Mouse (Mus musculus) MEL (cell line): ENCODE data around the gene Slc20a1. TPM values are rescaled to one million over a fixed set of nuclear protein-coding genes. Genes with fewer than 3 reads are reported as not detected.
A peak's percentile ranks its signal among the peaks of the same experiment; 100 is the strongest.

Source experiments
- DNase-seq: peaks from one replicate; pipeline ENCODE4 v3.0.0; 2011; ENCODE audit warnings: low read depth, low spot score
- H3K27ac ChIP-seq: 2 replicates; pipeline ENCODE4 v1.5.1; 2012; ENCODE audit warnings: low read depth, mild to moderate bottlenecking, control low read depth, low read length, moderate library complexity; ENCODE audit not compliant: control insufficient read depth
- H3K27me3 ChIP-seq, 2 experiments: fragments of 150-350 bp in 1 of 2; sonication (generic) in 1 of 2; 2 replicates each; pipeline ENCODE4 v1.6.1; 2012; ENCODE audit warnings: low read length in 2 of 2, mild to moderate bottlenecking in 2 of 2, improper control_type of control experiment in 1 of 2, moderate library complexity in 1 of 2; ENCODE audit not compliant: insufficient read depth in 2 of 2, control insufficient read depth in 1 of 2
- H3K36me3 ChIP-seq, 2 experiments: 2 replicates each; pipeline ENCODE4 v1.6.1; 2012 to 2014; ENCODE audit warnings: low read length in 2 of 2, improper control_type of control experiment in 1 of 2, inconsistent platforms in 1 of 2, mild to moderate bottlenecking in 1 of 2; ENCODE audit not compliant: insufficient read depth in 2 of 2, control insufficient read depth in 1 of 2
- H3K4me1 ChIP-seq, 2 experiments: fragments of 150-350 bp in 1 of 2; sonication (generic) in 1 of 2; 2 replicates each; pipeline ENCODE4 v1.6.1; 2012; ENCODE audit warnings: low read length in 2 of 2, improper control_type of control experiment in 1 of 2, mild to moderate bottlenecking in 1 of 2; ENCODE audit not compliant: insufficient read depth in 2 of 2, control insufficient read depth in 1 of 2
- H3K4me3 ChIP-seq, 2 experiments: fragments of 150-350 bp in 1 of 2; sonication (generic) in 1 of 2; 2 replicates each; pipeline ENCODE4 v1.5.1; 2012; ENCODE audit warnings: low read depth in 2 of 2, low read length in 2 of 2, mild to moderate bottlenecking in 2 of 2, moderate library complexity in 2 of 2, control low read depth in 1 of 2, improper control_type of control experiment in 1 of 2; ENCODE audit not compliant: control insufficient read depth in 1 of 2, insufficient read depth in 1 of 2
- H3K79me2 ChIP-seq: 2 replicates; pipeline ENCODE4 v1.6.1; 2012; ENCODE audit warnings: mild to moderate bottlenecking, low read length, moderate library complexity; ENCODE audit not compliant: control insufficient read depth, poor library complexity, insufficient read depth
- H3K9ac ChIP-seq: 2 replicates; pipeline ENCODE4 v1.6.1; 2012; ENCODE audit warnings: low read depth, mild to moderate bottlenecking, control low read depth, low read length, moderate library complexity; ENCODE audit not compliant: control insufficient read depth, poor library complexity, severe bottlenecking
- H3K9me3 ChIP-seq: fragments of 150-350 bp; sonication (generic); replicated peaks from 2 replicates; pipeline ENCODE4 v1.6.1; 2012; ENCODE audit warnings: mild to moderate bottlenecking, low read length, improper control_type of control experiment, moderate library complexity; ENCODE audit not compliant: insufficient read depth
- BHLHE40 ChIP-seq: IDR thresholded peaks from 2 replicates; pipeline ENCODE4 v1.6.1; 2012; ENCODE audit warnings: low read depth, mild to moderate bottlenecking, inconsistent platforms, low read length, improper control_type of control experiment, borderline replicate concordance
- CHD1 ChIP-seq: IDR thresholded peaks from 2 replicates; pipeline ENCODE4 v1.6.1; 2012; ENCODE audit warnings: low read depth, mild to moderate bottlenecking, inconsistent platforms, low read length, improper control_type of control experiment
- E2F4 ChIP-seq: IDR thresholded peaks from 2 replicates; pipeline ENCODE4 v1.6.1; 2011; ENCODE audit warnings: low read depth, low read length, improper control_type of control experiment, borderline replicate concordance
- EP300 ChIP-seq, 2 experiments: IDR thresholded peaks; 2 replicates each; pipeline ENCODE4 v1.6.1; 2011; ENCODE audit warnings: improper control_type of control experiment in 2 of 2, low read length in 2 of 2, low read depth in 1 of 2, mild to moderate bottlenecking in 1 of 2
- ETS1 ChIP-seq: IDR thresholded peaks from 2 replicates; pipeline ENCODE4 v1.6.1; 2012; ENCODE audit warnings: low read depth, mild to moderate bottlenecking, inconsistent platforms, low read length, improper control_type of control experiment, moderate library complexity
- GATA1 ChIP-seq: IDR thresholded peaks from 2 replicates; pipeline ENCODE4 v1.6.1; 2011; ENCODE audit warnings: low read depth, low read length, improper control_type of control experiment
- KAT2A ChIP-seq: conservative IDR thresholded peaks from 2 replicates; pipeline ENCODE4 v1.6.1; 2012; ENCODE audit warnings: low read depth, low read length, improper control_type of control experiment, inconsistent platforms
- MAX ChIP-seq: IDR thresholded peaks from 2 replicates; pipeline ENCODE4 v1.6.1; 2011; ENCODE audit warnings: low read length, improper control_type of control experiment
- MEF2A ChIP-seq: IDR thresholded peaks from 2 replicates; pipeline ENCODE4 v1.6.1; 2014; ENCODE audit warnings: low read depth, mild to moderate bottlenecking, inconsistent platforms, low read length, improper control_type of control experiment; ENCODE audit not compliant: poor library complexity, insufficient replicate concordance, severe bottlenecking; ENCODE audit errors: extremely low read depth
- MYB ChIP-seq: IDR thresholded peaks from 2 replicates; pipeline ENCODE4 v1.6.1; 2011; ENCODE audit warnings: mild to moderate bottlenecking, low read depth, low read length, improper control_type of control experiment
- NELFE ChIP-seq: IDR thresholded peaks from 2 replicates; pipeline ENCODE4 v1.6.1; 2011; ENCODE audit warnings: low read depth, low read length, improper control_type of control experiment
- NRF1 ChIP-seq: IDR thresholded peaks from 2 replicates; pipeline ENCODE4 v1.6.1; 2014; ENCODE audit warnings: low read depth, mild to moderate bottlenecking, inconsistent platforms, low read length, improper control_type of control experiment, moderate library complexity; ENCODE audit not compliant: poor library complexity, insufficient read depth, severe bottlenecking
- POLR2AphosphoS2 ChIP-seq: IDR thresholded peaks from 2 replicates; pipeline ENCODE4 v1.6.1; 2011; ENCODE audit warnings: low read length, improper control_type of control experiment
- POLR2AphosphoS5 ChIP-seq: IDR thresholded peaks from 2 replicates; pipeline ENCODE4 v1.6.1; 2012; ENCODE audit warnings: low read depth, borderline replicate concordance, mild to moderate bottlenecking, inconsistent platforms, low read length, moderate library complexity, mixed read lengths
- RCOR1 ChIP-seq: IDR thresholded peaks from 2 replicates; pipeline ENCODE4 v1.6.1; 2012; ENCODE audit warnings: low read depth, mild to moderate bottlenecking, inconsistent platforms, low read length, improper control_type of control experiment
- SMC3 ChIP-seq: IDR thresholded peaks from 2 replicates; pipeline ENCODE4 v1.6.1; 2011; ENCODE audit warnings: low read depth, low read length, improper control_type of control experiment
- TAL1 ChIP-seq: IDR thresholded peaks from 2 replicates; pipeline ENCODE4 v1.6.1; 2012; ENCODE audit warnings: mild to moderate bottlenecking, inconsistent platforms, low read length, moderate library complexity, mixed read lengths
- TBP ChIP-seq: IDR thresholded peaks from 2 replicates; pipeline ENCODE4 v1.8.0; 2011; ENCODE audit warnings: low read depth, low read length, improper control_type of control experiment
- TCF12 ChIP-seq: IDR thresholded peaks from 2 replicates; pipeline ENCODE4 v1.6.1; 2014; ENCODE audit warnings: low read depth, mild to moderate bottlenecking, inconsistent platforms, low read length, improper control_type of control experiment, moderate library complexity
- USF2 ChIP-seq, 2 experiments: IDR thresholded peaks; 2 replicates each; pipeline ENCODE4 v1.6.1; 2011 to 2012; ENCODE audit warnings: improper control_type of control experiment in 2 of 2, low read length in 2 of 2, borderline replicate concordance in 1 of 2, inconsistent platforms in 1 of 2, low read depth in 1 of 2, mild to moderate bottlenecking in 1 of 2; ENCODE audit not compliant: insufficient read depth in 1 of 2
- ZC3H11A ChIP-seq: IDR thresholded peaks from 2 replicates; pipeline ENCODE4 v1.6.1; 2012; ENCODE audit warnings: low read depth, mild to moderate bottlenecking, inconsistent platforms, low read length, improper control_type of control experiment
- ZKSCAN1 ChIP-seq: IDR thresholded peaks from 2 replicates; pipeline ENCODE4 v1.6.1; 2012; ENCODE audit warnings: low read depth, mild to moderate bottlenecking, inconsistent platforms, low read length, improper control_type of control experiment, moderate library complexity
- ZNF384 ChIP-seq: IDR thresholded peaks from 2 replicates; pipeline ENCODE4 v1.6.1; 2012; ENCODE audit warnings: low read depth, mild to moderate bottlenecking, inconsistent platforms, low read length, improper control_type of control experiment
- polyA plus RNA-seq, 2 experiments: library from polyadenylated mRNA; stranded (reverse) in 1 of 2; unstranded in 1 of 2; fragments of >175 nt in 1 of 2; fragments of >200 nt in 1 of 2; gene quantifications; 2 replicates each; pipeline versions ENCODE4 v1.2.1 to v1.2.4; 2012; ENCODE audit warnings: low replicate concordance in 2 of 2, low read depth in 1 of 2; ENCODE audit not compliant: insufficient read length in 2 of 2, insufficient read depth in 1 of 2, missing spikeins in 1 of 2
- total RNA-seq: library from RNA; depleted of rRNA; stranded (reverse); fragments of 300-350 nt; gene quantifications from 2 replicates; pipeline ENCODE4 v1.2.3, GENCODE M21; 2012

Slc20a1 gene
- total and polyA plus RNA-seq, 3 experiments, result 69.4 to 80.7 TPM; not detected in 1

- TF ChIP-seq E2F4, result no peak
- TF ChIP-seq ZKSCAN1, result no peak
- TF ChIP-seq MAX, result peak; percentile 56; the same call in 1 of the 2 replicates
- TF ChIP-seq USF2 (IDR thresholded peaks at IDR 0.05; ENCODE audit: borderline replicate concordance in 1 of 2, insufficient read depth in 1 of 2, low read depth in 1 of 2, low read length in 2 of 2), result no peak
- peak; percentile 84 to 90 for TF ChIP-seq EP300 (IDR thresholded peaks at IDR 0.05; ENCODE audit: low read depth in 1 of 2, low read length in 2 of 2)
- TF ChIP-seq POLR2AphosphoS2, result no peak
- no peak for TF ChIP-seq NELFE
- TF ChIP-seq CHD1, result no peak
- TF ChIP-seq POLR2AphosphoS5, result no peak
- TF ChIP-seq MEF2A, result no peak
- peak; percentile 95 for TF ChIP-seq TCF12
- TF ChIP-seq, all 39 proteins: peak for 16
These were observed 27.8 kb downstream of the Slc20a1 start (continued) for GRCm38 (mm10) chr2:129226296-129226851.

DNA sequence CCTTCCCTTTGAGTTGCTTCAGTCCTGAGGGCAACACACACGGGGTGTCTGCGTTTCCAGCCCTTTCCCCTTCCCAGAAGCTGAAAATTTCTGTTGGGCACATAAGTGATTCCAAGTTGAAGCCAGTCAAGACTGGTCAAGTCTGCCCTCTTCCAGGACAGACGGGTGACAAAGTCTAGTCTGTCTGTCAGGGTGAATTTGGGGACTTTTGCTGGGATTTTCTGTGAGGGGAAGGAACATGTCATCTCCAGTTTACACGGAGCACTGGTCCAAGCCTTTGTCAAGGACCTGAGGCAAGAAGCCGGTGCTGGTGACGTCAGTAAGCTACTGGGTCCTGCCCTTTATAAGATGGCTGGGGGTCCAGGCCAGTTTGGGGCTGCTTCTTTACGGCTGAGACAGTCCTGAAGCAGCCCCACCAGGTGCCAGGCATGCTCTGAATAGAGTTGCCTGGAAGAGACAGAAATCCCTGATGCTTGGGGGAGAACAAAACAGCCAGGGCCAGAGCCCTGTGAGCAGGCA is 28.5 kb downstream of the Slc20a1 start:
- Histone ChIP-seq H3K27ac (peak overlapping the region; percentile 92), H3K9ac (peak overlapping the region; percentile 58), H3K9me3 (no peaks in the 10 kb centered on the region), H3K4me3 (peak overlapping the region; percentile 8 to 53), H3K4me1 (peaks cover 19 to 33% of the 10 kb centered on the region in 2 experiments), H3K27me3 (no peaks in the 10 kb centered on the region), H3K36me3 (peaks cover 0 to 22% of the 10 kb centered on the region in 2 experiments; a peak in 2 of 4 replicates), H3K79me2 (peaks cover 3% of the 10 kb centered on the region; the same call in 1 of the 2 replicates)
- DNase-seq, result peak; percentile 59
- TF ChIP-seq POLR2AphosphoS2 (no peak), MEF2A (no peak), ZC3H11A (no peak), NRF1 (no peak), POLR2AphosphoS5 (no peak), E2F4 (no peak), TAL1 (no peak), TBP (no peak), RCOR1 (no peak), BHLHE40 (no peak), SMC3 (no peak), GATA1 (no peak), KAT2A (no peak), ETS1 (no peak), MYB (no peak), ZKSCAN1 (no peak), MAX (no peak), ZNF384 (no peak)
